Mouse (Mus musculus) urinary bladder, adult 18-20 months (tissue): Measurements from ENCODE around the gene Stfa2l1.
"Not testable (repeated sequence)": the region's sequence is repeated elsewhere in the genome, so short reads cannot be mapped to it uniquely, and the experiment has no call there.

Source experiments
- DNase-seq, 2 experiments: peaks; one replicate each; pipeline ENCODE4 v3.0.0; 2022; ENCODE audit warnings: low spot score in 2 of 2, mixed read lengths in 2 of 2

Stfa2l1 gene

GRCm38 (mm10) chr16:36156402-36156975 is at the start of gene Stfa2l1:
Stfa2l1 (plus strand) TSS chr16:36156811.
- DNase-seq, result no peak

DNA sequence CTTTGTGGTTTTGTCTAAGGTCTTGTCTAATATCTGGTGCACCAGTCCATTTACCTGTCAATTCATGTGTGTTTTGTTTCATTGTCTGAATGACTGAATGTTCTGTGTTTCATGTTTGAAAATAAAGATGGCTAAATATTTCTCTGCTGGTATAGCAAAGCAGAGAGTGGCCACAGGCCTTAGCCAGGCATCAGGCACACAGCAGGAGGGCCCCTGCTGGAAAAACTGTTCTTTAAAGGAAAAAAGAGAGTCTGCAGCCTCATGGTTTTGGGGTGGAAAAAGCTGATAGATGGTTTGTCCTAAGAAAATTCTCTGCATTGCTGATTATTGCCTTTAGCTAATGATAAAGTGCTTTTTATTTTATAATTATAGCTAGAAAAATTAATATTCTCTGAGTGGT is 45.1 kb upstream of the Stfa2l1 start:
- DNase-seq, result not testable (repeated sequence)

DNA sequence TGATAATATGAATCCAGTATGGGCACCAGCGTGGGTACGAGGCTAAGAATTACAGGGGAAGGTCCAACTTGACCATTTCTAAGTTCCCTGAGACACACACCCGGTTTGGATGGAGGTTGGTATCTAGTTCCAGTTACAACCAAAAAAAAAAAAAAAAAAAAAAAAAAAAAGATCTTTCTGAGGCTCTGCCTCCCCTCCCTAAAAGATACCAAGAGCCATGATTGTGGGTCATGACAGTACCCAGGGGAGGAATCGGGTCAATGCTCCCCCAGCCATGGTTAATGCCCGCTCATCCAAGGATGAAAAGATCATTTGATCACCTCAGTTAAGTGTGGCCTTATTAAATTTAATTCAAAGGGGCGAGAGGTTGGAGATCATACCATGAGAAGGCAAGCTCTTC is 40.9 kb upstream of the Stfa2l1 start:
- DNase-seq, result not testable (repeated sequence)

GRCm38 (mm10) chr16:36128092-36128491 is 28.5 kb upstream of the Stfa2l1 start:
- DNase-seq, result no peak

DNA sequence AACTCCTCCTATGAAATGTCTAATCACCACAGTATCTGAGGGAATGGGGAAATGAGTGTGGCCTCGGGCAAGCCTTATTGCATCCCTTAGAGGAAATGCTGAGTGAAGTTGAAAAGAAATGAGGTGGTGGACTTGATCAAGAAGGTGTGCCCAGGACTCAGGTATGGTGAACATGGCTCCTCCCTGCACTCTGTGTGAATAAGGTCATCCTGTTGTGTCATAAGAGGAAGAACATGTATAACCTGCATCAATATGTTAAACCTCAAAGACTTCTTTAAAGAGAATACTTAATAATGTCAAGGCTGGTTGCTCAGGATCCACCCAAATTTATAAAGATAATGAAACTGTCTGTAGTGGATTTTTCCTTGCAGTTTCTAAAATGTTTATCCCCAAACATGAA is 25.5 kb upstream of the Stfa2l1 start, which contains the start of gene Csta1:
Gene Csta1, minus strand, starts transcription at position 101 of the 400 bp plus-strand sequence.
- DNase-seq, result no peak

- DNase-seq, result no peak
These were observed 18.4 kb upstream of the Stfa2l1 start for GRCm38 (mm10) chr16:36138201-36138600.

GRCm38 (mm10) chr16:36167841-36168240 is 11.2 kb downstream of the Stfa2l1 start:
- DNase-seq, result not testable (repeated sequence)

DNA sequence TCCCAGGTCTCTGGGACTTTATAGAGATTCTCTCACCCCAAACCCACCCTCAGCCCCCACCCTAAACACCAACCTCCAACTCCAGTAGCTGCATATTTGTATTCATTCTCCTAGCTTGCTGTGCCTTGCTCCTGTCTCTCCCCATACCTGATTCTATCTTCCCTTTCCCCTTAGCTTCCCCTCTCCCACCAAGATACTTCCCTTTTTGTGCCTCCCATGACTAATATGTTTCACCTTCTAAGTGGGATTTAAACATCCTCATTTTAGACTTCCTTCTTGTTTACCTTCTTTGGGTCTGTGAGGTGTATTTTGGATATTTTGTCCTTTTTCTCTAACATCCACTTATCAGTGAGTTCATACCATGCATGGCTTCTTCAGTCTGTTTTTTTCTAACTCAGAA is 19.5 kb downstream of the Stfa2l1 start:
- no peak for DNase-seq

DNA sequence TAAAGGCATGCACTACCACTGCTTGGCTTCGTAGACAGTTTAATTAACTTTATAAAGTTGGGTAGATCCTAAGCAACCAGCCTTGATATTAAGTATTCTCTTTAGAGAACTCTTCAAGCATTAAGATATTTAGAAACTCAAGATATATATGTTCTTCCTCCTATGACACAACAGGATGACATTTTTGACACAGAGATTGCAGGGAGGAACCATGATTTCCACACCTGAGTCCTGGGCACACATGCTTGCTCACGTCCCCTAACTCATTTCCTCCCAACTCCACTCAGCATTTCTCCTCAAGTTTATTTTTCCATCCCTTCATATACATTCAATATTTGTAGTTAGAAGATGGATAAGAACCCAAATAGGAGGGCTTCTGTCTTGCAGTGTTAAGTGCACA is 23.3 kb downstream of the Stfa2l1 start:
- no peak for DNase-seq

GRCm38 (mm10) chr16:36183912-36184311 is 27.3 kb downstream of the Stfa2l1 start, which contains the start of gene Gm5483:
Gm5483 (plus strand) TSS chr16:36184212.
- DNase-seq, result not testable (repeated sequence)

GRCm38 (mm10) chr16:36199226-36199625 is 42.6 kb downstream of the Stfa2l1 start:
- no peak for DNase-seq

GRCm38 (mm10) chr16:36203846-36204245 is 47.2 kb downstream of the Stfa2l1 start:
- DNase-seq, result no peak

- not testable (repeated sequence) for DNase-seq
These were observed 49.1 kb downstream of the Stfa2l1 start for GRCm38 (mm10) chr16:36205684-36206083.

DNA sequence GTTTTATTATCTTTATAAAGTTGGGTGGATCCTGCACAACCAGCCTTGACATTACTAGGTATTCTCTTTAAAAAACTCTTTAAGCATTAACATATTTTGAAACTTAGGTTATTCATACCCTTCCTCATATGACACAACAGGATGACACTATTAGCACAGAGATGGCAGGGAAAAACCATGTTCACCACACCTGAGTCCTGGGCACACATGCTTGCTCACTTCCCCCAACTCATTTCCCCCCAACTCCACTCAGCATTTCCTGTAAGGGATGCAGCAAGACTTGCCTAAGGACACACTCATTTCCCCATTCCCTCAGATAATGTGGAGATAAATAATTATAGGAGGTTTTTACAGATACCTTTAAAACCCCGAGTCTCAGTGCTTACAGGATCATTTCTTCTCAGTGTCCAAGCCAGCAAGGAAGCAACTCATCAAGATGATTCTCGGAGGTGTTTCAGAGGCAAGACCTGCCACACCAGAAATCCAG is 53.4 kb downstream of the Stfa2l1 start, which contains the start of gene Gm5416:
Gene Gm5416, plus strand, starts transcription at position 437 of the 487 bp plus-strand sequence.
- DNase-seq, result no peak
